Mouse (Mus musculus) heart, postnatal 0 days (tissue): ENCODE results near the gene 1600014C23Rik.

Experiments
- CTCF ChIP-seq: IDR thresholded peaks from 2 replicates; pipeline ENCODE4 v1.5.1; 2016; ENCODE audit warnings: antibody characterized with exemption, control low read depth, low read depth
- EP300 ChIP-seq: IDR thresholded peaks from 2 replicates; pipeline ENCODE4 v1.6.1; 2016; ENCODE audit warnings: antibody characterized with exemption, low read depth

GRCm38 (mm10) chr17:45693812-45694565 is 39.7 kb downstream of the 1600014C23Rik start:
- TF ChIP-seq CTCF (no peak), EP300 (no peak)
